Mouse (Mus musculus) neural tube, postnatal 0 days (tissue): Measurements from ENCODE around the gene Gm3012. TPM values are rescaled to one million over a fixed set of nuclear protein-coding genes. Genes with fewer than 3 reads are reported as not detected.

ENCODE experiments used
- polyA plus RNA-seq: library from polyadenylated mRNA; unstranded; fragments of >200 nt; fragmentation: Nextera tagmentation; extraction: Ambion mirVana; gene quantifications from 2 replicates; pipeline ENCODE4 v1.2.1, GENCODE M21; 2015

The Gm3012 gene
- polyA plus RNA-seq, result not detected in 2 replicates

DNA sequence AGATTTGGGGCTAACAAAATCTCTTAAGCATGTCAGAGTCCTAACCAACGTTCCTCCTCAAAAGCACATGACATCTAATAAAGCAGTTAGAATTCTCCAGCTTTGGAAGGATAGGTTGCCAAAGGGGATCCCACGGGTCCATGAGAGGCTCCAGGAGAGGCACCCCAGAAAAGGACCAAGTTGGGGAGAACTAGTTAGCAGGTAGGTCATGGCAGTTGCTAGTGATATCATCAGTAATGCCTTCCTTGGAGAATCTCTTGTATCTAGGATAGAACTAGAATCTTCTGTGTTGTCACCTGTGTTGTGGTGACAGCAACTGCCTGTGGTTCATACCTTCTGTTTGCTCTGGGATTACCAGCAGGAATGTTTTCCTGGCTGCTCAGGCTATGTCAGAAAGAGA lies at the start of gene Gm3012:
Gm3012 (plus strand) TSS at position 301 of the 400 bp plus-strand sequence.

DNA sequence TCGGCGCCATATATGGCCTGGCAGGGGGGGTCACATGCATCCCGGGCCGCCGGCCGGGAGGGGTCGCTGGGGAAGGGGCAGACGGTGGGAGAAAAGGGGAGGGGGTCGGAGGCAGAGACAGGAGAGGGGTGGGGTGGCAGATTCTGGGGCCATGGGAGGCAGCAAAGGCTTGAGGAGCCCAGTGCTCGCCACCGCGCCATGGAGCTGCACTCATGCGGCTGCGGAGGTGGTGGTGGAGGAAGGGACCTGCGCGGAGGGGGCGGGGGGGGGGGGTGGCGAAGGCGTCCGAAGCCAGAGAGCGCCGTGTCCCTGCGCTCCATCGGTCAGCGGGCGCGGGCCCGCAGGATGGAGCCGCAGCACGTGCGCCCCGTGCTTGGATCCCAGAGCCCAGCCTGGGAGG lies 17.4 kb downstream of the Gm3012 start, which contains the start of gene Gm3020:
Gm3020 (plus strand) TSS at position 301 of the 400 bp plus-strand sequence.

DNA sequence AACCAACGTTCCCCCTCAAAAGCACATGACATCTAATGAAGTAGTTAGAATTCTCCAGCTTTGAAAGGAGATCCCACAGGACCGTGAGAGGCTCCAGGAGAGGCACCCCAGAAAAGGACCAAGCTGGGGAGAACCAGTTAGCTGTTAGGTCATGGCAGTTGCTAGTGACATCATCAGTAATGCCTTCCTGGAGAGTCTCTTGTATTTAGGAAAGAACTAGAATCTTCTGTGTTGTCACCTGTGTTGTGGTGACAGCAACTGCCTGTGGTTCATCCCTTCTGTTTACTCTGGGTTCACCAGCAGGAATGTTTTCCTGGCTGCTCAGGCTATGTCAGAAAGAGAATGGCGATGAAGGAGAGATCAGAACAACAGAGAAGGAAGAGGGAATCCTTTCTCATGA lies 54.2 kb downstream of the Gm3012 start, which contains the start of gene Gm3043:
Gm3043 (plus strand) TSS at position 301 of the 400 bp plus-strand sequence.

Other genes with a start within 250 kb of the Gm3012 start
- gene Gm10413, start 239.4 kb upstream of the Gm3012 start, polyA plus RNA-seq, result not detected in 2 replicates
- 19.3 and 21.4 TPM in 2 replicates for gene Gm10409, start 221.9 kb upstream of the Gm3012 start, polyA plus RNA-seq
- gene Gm3005, start 206.4 kb upstream of the Gm3012 start, polyA plus RNA-seq, result 9.0 and 12.6 TPM in 2 replicates
- gene Gm10408, start 185.1 kb upstream of the Gm3012 start, polyA plus RNA-seq, result 0.28 TPM in 1 of 2 replicates, not detected in the other
- 19.3 and 21.4 TPM in 2 replicates for gene Gm3020, start 17.5 kb downstream of the Gm3012 start, polyA plus RNA-seq
- gene Gm3043, start 54.3 kb downstream of the Gm3012 start, polyA plus RNA-seq, result not detected in 2 replicates
- 4.1 and 6.6 TPM in 2 replicates for gene Gm3002, start 175.6 kb downstream of the Gm3012 start, polyA plus RNA-seq
- not detected in 2 replicates for gene Gm3033, start 211.7 kb downstream of the Gm3012 start, polyA plus RNA-seq
- gene Gm2916, start 249.7 kb downstream of the Gm3012 start, polyA plus RNA-seq, result not detected in 2 replicates